Mouse (Mus musculus): ENCODE measurements at regions not wholly inside any gene's neighbourhood (a gene's known extent, or its start where the extent isn't known, plus 50 kb on each side); places are given as distances from the start of the nearest gene placed in this dataset.

GRCm38 (mm10) chr13:42565291-42566058 lies 114.9 kb upstream of the Phactr1 start:
- no peak for TF ChIP-seq CTCF (IDR thresholded peaks at IDR 0.05; ENCODE audit: control insufficient read depth, insufficient read depth, insufficient read length)
- TF ChIP-seq USF1 (IDR thresholded peaks at IDR 0.05; ENCODE audit: low read depth) = no peak
- TF ChIP-seq MAX (IDR thresholded peaks at IDR 0.05) = no peak
- TF ChIP-seq MYOG (IDR thresholded peaks at IDR 0.05; ENCODE audit: control insufficient read depth, extremely low read depth, insufficient read length) = no peak
- TF ChIP-seq CEBPB (IDR thresholded peaks at IDR 0.05; ENCODE audit: low read depth) = no peak
- no peak for TF ChIP-seq FOSL1 (IDR thresholded peaks at IDR 0.05; ENCODE audit: insufficient read depth, low read length, poor library complexity, severe bottlenecking)

All from C2C12 (cell line).